Mouse (Mus musculus) ovary, adult 18-20 months (tissue): ENCODE measurements around the gene Cirbp.

ENCODE experiments used
- DNase-seq: peaks from one replicate; pipeline ENCODE4 v3.0.0; 2022; ENCODE audit warnings: low spot score, mixed read lengths

The Cirbp gene

GRCm38 (mm10) chr10:80215048-80215772, 49.4 kb downstream of the Cirbp start:
- no peak for DNase-seq

DNA sequence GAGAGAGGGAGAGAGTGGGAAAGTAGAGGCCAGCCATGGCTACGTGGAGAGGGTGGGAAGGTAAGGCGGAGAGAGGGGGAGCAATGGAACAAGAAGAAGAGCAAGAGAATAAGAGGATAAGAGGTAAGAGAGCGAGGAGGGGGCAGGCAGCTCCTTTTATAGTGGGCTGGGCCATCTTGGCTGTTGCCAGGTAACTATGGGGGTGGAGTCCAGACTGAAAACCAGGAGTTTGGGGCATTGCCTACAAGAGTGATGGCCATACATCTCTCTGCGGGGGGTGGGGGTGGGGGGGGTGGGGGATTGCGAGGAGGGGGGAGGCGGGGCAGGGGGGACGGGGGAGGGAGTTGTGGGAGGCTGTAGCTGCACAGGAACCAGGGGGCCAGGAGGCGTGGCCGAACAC, 54.9 kb downstream of the Cirbp start:
- DNase-seq = no peak
